Mouse (Mus musculus) R1 (cell line): ENCODE measurements around the gene Igtp.
"Not testable (repeated sequence)": the region's sequence is repeated elsewhere in the genome, so short reads cannot be mapped to it uniquely, and the experiment has no call there.

Source experiments
- DNase-seq: peaks from one replicate; pipeline ENCODE4 v3.0.0-alpha.2; 2018; ENCODE audit warnings: low read depth, low spot score

The Igtp gene

DNA sequence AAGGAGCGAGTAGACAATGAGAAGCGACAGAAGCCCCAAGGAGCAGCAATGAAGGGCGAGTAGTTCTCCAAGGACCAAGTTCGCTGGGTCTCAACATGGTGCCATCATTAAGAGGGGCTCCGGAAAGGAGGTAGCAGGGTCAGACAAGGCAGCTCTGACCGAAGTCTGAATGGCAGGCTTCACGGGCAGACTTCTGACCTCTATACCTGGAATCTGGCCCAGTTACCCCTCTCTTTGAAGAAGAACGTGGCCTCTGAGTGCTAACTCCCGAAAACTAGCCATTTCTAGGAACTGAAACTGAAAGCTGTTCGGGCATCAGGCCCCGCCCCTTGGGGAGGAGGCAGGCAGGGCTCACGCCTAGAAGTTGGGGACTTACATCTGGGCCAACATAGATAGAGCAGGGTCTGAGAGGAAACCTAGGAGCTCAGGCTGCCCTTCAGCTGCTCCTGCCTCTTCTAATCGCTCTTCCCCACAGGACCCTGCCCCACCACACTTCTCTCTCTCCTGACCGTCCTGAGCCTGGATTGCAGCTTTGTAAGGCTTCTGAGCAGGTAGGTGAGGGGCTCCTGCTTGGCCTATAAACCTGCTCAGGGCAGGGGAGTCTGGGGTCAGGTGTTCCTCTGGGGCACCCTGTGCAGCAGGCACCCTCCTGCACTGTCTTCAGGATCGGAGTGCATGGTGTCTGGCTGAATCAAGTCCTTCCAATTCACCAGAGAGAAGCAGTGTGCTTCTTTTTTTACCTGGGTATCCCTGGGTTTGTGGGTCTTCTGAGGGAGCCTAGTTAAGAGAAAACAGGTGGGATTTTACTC lies at the start of gene Igtp, which contains the start of gene Irgm2:
Gene Igtp (plus strand): TSS at position 328 of the 809 bp plus-strand sequence.
Gene Irgm2 (plus strand): TSS at position 390 of the 809 bp plus-strand sequence.
- DNase-seq, result not testable (repeated sequence)

DNA sequence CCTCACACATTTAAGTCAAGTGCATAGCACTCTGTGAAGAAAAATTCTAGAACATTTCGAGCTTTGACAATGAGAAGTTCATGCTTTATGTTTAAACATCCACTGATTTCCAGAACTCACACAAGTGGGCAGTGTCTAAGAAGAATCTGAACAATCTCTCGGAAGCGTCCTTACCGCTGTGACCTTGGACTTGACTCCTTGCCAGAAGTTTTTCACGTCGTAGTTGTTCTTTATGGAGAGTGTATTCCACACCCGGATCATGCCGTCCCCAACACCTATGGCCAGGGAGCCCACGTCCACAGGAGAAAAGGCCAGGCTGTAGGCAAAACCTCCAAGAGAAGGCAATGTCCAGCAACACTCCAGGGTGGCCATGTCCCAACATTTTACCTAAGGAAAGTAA lies 43.9 kb upstream of the Igtp start:
- DNase-seq, result no peak

GRCm38 (mm10) chr11:58156871-58157270 lies 42.5 kb upstream of the Igtp start:
- DNase-seq, result no peak

DNA sequence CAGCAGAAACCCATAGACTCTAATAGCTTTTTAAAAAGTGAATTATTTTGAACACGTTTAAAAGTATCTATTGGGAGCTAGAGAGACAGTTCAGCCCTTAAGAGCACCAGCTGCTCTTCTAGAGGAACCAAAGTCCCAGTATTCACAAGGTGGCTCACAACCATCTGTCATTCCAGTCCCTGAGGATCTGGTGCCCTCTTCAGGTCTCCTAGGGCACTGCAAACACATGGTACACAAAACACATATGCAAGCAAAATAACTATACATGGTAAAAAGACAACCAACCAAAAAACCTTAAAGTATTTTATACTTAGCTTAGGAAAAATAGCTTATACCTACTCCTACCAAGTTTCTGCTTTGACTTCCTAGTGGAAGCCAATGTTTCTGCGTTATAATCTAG lies 34.3 kb upstream of the Igtp start:
- peak; percentile 71 for DNase-seq

GRCm38 (mm10) chr11:58167822-58168166 lies 31.6 kb upstream of the Igtp start:
- no peak for DNase-seq

GRCm38 (mm10) chr11:58168167-58168915 lies 31.0 kb upstream of the Igtp start, which contains the start of gene Gemin5:
Gene Gemin5, minus strand, starts transcription at chr11:58168539.
- DNase-seq, result peak; percentile 89

DNA sequence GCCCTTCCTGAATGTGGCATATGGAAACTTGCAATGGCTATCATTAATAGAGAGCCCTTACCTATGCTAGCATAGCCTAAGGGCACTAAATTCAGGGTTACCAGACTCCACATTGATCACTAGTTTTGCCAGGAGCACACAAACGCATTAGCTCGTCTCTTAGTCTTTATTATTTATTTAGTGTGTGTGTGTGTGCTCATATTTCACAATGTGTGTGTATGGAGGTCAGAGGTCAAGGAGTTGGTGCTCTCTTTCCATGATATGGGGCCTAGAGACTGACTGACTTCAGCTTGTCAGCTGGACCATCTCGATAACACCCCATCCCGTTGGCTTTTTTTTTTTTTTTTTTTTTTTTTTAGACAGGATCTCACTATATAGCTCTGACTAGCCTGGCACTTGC lies 29.7 kb upstream of the Igtp start:
- DNase-seq, result no peak

DNA sequence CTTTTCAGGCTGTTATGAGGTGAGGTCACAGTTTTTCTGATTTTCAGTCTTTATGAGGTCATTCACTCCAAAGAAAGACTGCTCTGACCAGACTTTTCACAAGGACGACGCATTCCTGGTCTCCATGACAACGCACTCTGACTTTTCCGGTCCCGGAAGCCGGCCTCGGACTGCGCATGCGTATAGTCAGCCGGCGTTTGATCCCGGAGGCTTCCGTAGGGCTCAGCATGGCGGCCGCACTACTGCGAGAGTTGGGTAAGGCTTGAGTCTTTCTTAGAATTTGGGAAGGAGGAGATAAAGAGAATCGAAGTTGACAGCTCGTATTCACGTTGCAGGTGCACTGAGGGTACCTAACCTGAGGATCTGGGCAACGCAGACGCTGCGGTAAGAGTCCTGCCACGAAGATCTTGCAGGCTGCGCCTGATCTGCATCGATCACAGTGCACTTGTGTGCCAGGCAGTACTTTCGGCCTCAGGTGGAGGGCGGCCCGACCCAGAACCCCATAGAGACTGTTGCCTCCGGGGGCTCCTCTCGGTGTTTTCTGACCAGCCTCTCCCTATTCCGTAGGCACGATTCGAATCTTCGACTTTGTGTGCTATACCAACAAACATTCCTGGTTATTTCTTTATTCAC lies 27.8 kb upstream of the Igtp start, which contains the start of gene Mrpl22:
Gene Mrpl22 (plus strand): TSS at position 203 of the 633 bp plus-strand sequence.
- DNase-seq, result peak; percentile 99

- DNase-seq, result peak; percentile 90
Observed at GRCm38 (mm10) chr11:58179563-58179962, 19.8 kb upstream of the Igtp start.

GRCm38 (mm10) chr11:58179986-58180385 lies 19.4 kb upstream of the Igtp start:
- not testable (repeated sequence) for DNase-seq

GRCm38 (mm10) chr11:58180756-58181155 lies 18.6 kb upstream of the Igtp start:
- no peak for DNase-seq

- DNase-seq, result no peak
Observed at GRCm38 (mm10) chr11:58183579-58183978, 15.8 kb upstream of the Igtp start.

DNA sequence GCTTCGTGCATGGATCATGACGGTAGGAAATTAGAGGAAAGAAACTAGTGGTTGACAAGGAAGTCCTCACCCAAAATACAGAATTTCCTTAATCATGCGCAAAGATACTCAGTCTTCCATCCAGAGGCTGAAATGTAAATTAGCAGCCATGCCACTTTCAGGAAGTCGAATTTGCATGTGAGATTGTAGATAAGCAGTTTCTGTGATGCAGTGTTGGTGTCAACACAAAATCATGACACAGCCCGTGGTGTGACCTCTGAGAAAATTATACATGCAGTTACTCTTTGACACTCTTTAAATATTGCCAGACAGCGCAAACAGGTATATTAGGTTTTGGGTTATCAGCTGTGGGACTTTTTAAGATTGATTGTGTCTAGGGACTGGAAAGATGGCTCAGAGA lies 9.7 kb upstream of the Igtp start:
- no peak for DNase-seq

- DNase-seq, result no peak
Observed at GRCm38 (mm10) chr11:58193326-58193725, 6.0 kb upstream of the Igtp start.

- peak; percentile 51 for DNase-seq
Observed at GRCm38 (mm10) chr11:58193860-58194520, 5.4 kb upstream of the Igtp start.

DNA sequence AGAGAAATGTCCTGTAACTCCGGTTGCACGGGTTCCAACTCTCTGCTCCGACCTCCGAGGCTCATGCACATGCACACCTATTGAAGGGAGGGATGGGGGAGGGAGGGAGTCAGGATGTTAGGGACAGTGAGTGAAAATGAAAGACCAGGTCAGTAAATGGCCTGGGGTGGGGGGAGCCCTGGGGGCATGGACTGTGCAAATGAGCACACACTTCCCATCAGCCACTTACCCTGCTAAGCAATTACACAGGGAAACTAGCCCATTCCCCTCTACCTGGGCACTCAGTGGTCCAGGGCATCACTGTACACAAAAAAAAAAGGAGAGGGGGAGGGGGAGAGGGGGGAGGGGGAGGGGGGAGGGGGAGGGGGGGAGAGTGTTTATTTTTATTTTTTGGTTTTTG lies 693 bp upstream of the Igtp start:
- DNase-seq, result no peak

GRCm38 (mm10) chr11:58200226-58200625 lies 870 bp downstream of the Igtp start:
- DNase-seq, result no peak

DNA sequence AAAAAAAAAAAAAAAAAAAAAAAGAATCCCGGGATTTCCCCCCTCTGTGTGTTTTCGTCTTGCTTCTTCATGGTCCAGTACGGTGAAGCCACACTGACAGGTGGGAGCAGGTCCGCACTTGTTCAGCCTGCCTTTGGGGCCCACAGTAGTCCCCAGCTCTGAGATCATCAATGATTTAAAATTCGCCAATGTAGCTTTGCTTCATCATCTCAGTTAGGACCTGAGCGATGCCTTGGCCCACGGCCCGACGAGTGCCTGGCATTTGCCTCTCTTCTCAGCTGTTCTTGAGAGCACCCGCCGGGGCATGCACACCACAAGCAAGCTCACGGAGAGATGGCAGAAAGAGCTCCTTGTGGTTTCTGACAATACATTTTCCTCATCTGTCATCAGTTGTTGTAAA lies 1.7 kb downstream of the Igtp start:
- no peak for DNase-seq

DNA sequence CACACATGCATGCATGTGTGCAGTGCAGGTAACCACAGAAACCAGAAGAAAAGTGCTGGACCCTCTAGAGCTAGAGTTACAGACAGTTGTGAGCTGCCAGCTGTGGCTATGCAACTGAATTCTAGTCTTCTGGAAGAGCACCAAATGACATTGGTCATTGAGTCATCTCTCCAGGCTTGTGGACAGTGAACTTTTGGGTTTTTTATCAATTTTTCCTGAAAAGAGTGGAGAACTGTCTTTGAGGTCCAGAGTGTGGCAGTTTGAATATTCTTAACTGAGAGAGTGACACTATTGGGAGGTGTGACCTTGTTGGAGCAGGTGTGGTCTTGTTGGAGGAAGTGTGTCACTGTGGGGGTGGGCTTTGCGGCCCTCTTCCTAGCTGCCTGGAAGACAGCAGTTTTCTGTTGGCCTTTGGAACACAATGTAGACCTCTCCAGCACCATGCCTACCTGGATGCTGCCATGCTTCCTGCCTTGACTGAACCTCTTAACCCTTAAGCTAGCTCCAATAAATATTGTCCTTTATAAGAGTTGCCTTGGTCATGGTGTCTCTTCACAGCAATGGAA lies 11.0 kb downstream of the Igtp start:
- DNase-seq, result peak; percentile 40

DNA sequence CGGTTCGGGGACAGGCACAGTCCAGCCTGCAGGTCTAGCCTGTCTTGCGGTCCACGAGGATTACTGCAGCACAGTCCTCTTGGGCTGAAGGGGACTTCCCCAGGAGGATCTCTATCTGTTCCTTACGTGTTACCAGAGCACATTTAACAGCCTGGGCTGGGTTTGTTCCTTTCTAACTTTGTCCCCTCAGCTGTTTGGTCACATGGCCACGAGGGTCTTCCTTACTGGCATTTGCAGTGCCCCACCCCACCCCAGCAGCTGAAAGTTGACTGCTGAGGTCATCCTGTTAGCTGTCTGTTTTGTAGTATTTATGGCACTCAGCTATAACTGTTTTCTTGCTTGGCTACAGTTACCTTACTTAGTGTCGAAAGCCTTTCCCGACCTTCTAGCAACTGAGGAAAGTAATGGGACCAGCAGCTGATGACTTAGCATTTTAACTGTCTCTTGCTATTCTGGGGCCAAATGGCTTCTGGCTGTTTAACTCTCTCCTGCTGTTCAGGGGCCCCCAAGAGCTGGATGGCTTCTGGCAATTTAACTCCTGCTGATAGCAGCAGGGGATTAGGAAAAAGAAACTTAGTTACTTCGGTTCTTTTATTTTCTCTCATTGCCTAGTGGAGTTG lies 11.8 kb downstream of the Igtp start:
- peak; percentile 61 for DNase-seq

GRCm38 (mm10) chr11:58211682-58212067 lies 12.3 kb downstream of the Igtp start:
- no peak for DNase-seq
